Mouse (Mus musculus) brain, adult 2 months (tissue): ENCODE results near the gene Nfatc2.

Experiments used
- DNase-seq: peaks from one replicate; pipeline ENCODE4 v3.0.0; 2011; ENCODE audit warnings: low read depth, low spot score

Nfatc2 gene

DNA sequence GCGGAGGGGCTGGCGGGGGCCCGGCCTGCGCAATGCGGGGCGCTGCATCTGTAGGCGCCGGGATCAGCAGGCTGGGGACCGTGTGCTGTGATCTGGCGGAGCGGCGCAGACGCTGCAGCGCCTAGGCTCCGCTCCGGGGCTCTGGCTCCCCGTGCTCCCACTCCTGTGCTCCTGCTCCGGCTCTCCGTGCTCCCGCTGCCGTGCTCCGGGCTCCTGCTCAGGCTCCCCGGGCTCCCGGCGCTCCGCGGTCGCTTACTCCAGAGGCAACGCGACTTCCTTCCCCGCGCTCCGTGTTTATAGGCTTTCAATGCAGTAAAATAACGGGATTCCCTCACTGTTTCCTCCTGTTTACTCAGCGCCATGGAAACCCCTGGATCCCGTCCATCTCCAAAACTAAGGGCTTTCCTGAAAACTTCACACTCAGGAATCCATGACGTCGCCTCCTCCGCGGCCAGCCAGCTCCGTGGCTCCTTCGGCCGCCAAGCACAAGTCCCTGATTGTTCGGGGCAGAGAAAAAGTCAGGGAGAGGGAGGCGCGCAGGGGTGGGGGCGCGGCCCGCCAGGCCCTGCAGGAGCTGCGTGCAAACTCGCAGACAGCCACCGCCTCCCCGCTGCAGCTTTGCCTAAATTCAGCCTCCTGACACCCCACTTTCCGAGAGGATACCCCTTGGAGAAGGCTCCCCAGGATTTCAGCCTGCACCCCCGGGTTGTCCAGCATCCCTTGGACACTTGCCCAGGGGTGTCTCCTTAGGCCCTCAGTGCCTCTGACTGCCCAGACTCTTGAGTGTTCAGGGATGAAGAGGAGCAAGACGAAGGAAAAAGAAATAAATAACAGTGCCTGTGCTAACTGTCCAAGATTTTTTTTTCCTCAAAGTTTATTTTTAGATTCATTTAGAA, at the start of gene Nfatc2:
Gene Nfatc2 (minus strand): TSS at position 167 of the 896 bp plus-strand sequence.
- peak; percentile 85 for DNase-seq

DNA sequence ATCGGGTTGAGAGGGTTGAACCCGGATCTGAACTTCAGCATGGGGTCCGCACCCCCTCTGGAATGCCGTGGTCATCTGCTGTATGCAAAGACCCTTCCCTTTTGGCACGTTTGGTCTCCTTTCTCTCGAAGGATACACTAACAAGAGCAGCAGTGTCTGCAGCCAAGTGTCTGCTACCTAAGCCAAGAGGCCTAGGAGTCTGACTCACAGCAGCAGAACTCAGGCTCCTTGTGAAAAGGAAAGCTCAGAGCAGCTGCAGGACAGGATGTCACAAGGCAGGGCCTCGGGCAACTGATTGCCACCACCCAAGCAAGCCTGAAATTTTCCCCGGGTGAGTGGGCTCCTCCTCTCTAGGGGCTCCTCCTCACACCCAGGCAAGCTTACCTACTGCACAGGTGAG, 46.7 kb upstream of the Nfatc2 start:
- DNase-seq, result no peak

DNA sequence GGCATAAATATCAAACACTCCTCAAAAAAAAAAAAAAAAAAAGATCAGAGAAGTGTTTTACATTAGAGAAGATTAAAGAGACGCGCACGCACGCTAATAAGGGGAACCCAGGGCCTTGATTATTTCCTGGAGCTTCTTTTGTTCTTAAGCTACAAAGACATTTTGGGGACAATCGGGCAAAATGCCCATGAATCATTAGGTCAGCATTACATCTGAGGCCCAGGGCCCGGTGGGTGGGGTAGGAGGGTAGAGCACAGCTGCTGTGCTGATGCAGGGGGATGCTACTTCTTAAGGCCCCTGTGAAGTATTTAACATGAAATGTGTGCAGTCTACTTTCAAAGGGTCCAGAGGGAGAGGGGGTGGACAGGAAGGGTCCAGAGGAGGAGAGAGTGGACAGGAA, 43.4 kb upstream of the Nfatc2 start:
- DNase-seq, result no peak

DNA sequence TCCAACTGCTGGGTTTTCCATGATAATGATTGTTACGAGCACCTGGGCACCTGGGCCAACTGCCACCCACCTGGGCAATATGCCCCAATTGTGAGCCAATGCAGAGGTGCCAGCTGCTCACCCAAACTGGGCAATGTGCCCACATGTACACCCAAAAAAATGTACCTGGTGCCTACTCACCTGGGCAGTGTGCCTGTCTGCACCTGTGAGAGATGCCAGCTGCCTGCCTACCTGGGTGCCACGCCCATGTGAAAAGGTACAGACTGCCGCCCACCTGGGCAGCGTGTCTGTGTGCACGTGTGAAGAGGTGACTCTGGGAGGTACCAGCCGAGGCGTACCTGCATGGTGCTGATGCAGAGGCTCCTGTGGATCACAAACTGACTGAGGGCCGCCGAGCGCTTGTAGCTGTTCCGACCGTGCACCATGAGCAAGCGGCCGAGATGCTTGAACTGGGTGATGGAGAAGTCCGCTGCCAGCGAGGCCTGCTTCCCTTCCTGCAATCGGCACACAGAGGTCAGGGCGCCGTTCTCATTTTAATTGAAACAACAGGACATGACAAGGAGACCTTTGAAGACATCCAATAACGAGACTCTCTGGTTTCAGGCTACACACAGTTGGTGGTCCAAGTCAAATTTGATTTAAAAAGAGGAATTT, 42.2 kb upstream of the Nfatc2 start:
- DNase-seq, result no peak

DNA sequence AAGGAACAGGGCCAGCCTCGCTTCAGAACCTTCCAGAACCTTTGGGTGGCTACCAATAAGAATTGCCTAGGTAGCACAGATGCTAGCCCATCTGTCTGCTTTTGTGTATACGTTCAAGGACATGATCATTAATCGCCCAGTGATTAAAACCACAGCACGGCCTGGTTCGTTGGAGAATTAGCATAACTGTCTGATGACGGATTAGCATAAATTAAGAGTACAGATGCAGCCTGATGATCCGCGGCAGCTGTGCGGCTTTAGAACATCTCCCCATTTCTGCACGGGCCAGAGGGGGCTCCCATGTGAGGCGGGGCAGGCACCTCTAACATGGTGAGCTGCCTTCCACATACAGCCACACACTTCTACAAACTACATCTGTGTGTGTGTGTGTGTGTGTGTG, 40.7 kb upstream of the Nfatc2 start:
- no peak for DNase-seq

DNA sequence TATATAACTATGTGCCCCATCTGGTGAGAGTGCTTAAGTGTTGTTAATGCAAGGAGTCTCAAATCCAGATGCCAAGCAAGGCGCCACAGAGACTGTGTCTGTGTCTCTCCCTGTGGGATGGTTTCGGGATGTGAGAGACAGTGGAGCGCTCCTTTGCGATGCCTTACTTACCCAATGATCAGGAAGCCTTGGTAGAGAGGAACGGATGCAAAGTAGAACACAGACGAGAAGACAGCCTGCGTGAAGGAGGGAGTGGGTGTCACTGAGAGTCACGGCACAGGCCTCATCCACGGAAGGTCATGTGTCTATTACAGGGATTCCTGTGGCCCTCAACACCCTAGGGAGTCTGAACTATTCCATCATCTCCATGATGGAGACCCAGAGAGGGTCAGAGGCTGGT, 39.0 kb upstream of the Nfatc2 start:
- DNase-seq, result peak; percentile 66

DNA sequence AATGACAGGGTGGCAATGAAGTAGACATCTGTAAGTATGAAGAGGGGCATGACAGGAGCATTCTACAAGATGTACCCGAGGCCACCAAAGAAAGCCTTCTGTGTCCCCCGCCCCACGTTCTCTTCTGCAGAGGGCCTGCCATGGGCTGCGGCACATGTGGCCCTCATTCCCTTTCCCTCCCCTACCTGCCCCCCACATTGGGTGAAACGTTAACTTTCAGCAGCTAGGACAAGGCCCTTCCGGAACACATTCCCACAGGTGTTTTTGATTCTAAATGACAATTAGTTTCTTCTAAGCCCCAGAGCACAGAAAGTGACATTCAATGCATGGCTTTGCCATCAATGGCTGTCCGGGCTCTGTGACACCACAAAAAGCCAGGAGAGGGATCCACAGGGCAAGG, 33.4 kb upstream of the Nfatc2 start:
- DNase-seq, result no peak

DNA sequence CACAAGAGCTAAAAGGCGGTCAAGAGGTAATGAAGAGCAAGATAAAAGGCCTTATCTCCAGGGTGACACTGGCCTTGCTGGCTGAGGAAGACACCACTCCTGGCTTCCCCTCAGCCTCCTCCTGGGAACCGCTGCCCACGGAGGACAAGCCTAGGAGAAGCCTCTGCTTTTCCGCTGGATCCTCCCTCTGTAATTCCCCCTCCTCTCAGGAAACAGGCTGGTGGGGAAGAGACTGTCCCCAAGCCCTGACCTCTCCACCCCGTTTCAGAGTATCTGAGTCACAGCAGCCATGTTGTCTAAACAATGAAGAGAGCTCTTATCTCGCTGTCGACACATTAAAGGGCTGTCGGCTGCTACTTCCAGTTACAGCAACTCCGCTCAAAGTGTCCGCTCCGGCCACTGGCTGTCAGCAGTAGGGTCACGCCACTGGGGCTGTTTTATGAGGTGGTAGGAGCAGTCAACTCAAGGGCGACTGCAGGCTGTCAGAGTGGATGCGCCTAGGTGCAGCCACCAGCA, 31.9 kb upstream of the Nfatc2 start:
- no peak for DNase-seq

DNA sequence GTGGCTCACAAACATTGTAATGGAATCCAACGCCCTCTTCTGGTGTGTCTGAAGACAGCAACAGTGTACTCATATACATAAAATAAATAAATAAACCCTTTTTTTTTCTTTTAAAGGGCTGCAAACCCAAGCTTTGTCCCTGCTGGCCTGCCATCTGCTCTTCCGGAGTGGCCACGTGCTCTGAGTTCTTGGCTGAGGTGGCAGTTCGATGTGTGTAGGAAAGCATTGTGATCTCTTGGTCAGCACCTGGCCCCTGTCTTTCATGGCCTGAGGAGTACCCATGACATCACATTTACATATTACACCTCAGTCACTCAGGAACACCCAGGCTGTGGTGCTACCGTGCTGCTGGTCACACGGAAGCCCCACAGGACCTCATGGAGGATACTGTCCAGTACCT, 31.1 kb upstream of the Nfatc2 start:
- DNase-seq, result peak; percentile 81

DNA sequence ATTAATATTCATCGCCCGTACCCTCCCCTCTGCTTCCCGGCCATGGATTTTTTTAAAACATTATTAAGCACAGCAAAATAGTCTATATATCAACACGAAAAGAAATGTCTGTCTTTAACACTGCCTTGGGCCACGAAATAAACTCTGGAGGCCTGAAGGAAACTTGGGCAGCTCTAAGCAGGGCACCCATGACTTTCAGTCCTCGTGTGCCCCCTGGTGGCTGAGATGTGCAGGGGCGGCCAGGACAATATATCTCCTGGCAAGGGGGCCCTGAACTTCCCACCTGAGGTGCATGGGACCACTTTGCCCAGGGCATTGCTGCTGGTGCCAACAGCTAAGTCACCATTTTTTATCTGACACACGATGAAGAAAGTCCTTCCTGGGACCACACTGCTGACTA, 27.3 kb upstream of the Nfatc2 start:
- DNase-seq, result peak; percentile 75

DNA sequence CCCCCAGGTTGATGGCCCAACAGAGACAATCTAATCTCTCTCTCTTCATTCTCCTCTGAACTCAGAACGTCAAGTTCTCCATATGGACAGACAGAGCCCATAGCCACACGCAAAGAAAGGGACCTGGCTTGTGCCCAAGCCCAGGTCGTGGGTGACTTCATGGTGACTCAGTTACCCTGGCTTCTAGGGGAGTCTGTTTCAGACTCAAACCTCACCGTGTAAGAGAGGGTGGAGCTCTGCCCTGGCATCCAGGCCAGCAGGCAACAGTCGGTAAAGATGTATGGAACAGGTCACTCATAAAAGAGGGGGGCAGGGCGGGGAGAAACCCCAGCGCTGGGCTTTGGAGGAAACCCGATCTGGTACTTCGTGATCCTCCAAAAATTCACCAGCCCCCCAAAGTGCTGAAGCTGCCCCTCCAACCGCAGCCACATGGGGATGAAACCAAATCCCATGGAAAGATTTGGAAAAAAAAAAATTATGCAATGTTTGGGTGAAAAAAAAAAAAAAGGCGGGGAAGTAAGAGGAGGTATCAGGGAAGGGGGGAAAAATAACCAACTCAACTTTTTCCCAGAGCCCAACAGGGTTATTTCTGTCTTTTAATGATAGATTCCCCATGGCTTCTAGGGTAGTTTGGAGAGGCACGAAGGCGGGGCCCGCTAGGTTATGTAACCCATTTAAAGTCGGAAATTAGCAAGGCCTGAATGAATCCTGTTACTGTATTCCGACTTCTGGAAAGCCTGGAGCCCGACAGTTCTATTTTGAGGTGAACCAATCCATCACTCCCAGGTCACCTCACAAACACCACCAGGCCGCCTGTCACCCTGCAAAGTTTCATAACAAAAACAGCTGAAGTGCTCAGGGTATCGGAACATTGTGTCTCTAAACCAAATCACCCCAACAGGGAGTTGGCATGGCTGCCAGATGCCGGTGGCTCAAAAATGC, 26.6 kb upstream of the Nfatc2 start:
- DNase-seq, result peak; percentile 36

DNA sequence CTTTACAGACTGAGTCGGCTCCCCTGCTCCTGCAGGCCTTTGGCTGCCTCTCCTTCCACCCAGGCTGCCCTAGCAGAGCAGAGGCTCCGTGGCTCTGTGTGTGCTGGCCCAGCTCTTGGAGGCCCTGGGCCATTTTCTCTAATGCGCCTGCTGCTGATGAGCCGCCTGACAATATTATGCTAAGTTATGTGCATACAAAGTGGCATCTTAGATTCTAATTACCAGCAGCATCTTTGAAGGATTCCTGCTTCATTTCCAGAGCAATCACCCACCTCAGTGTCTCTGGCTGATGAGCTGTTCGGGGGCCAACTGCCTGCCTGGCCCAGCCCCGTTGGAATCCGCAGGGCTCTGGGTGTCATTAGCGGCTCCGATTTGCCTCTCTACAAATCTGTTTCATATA, 24.9 kb upstream of the Nfatc2 start:
- peak; percentile 37 for DNase-seq

DNA sequence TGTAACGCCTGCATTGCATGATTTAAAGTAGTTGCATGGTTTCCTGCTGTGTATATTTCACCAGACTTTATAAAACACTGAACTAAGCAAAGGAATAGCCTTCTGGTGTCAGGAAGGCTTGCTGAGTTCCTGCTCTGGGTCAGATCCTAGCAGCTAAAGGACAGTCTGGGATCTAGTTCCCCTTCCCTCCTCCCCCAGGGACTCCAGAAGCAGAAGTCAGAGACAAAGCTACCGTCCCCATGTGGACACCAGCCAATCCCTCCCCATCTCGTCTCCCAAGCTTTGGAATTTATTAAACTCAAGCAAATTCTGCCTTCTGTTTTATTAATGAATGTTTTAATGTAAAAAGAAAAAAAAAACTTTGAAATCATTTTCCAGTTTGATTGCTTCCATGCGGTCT, 23.6 kb upstream of the Nfatc2 start:
- no peak for DNase-seq

DNA sequence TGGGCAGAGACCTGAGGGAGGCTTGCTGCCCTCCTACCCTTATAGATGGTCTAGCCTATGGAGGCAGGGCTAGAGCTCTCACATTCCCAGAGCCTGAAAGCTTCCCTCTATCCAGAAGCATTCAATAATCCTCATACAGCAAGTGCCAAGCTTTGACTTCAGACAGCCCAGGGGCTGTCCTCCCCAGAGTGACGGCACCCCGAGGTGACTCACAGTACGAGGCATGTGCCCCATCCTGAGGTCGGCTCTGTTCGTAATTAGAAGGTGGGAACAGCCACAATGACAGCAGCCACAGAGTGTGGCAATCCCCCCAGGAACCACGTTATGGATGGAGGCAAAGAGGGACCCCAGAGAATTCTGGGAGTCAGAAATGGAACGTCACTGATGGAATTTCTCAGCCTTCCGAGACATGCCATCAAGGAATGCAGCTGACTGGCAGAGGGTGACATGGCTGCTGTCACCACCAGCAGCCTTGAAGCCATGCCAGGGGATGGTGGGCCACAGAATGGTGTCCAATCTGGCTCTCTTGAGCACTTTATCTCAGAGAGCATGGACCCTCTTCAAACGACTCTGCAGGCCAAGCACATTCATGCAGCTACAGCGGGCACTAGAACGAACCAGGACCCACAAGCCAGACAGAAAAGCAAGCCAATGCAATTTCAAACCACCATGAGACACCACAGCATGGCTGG, 19.8 kb upstream of the Nfatc2 start:
- no peak for DNase-seq

DNA sequence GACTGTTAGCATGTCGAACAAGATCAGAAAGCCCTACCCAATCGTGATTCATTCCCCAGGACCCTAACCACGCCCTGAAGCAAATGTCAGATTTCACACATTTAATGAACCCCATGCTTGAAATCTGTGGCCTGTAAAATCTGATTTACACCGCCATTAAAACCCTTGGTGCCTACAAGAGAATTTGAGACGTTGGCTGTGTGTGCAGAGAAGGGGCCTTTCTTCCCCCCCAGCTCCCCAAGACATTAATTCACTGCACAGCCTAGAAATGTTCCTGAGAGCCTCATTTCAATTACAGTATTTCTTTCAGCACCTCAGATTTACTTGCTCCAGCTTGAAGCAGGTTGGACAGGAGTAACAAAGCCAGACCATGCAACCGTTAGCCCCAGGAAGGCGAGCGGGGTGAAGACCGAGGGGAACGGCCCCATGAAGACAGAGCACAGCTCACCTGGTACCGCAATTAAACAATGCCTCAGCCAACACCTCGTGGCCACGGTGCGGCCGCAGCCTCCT, 16.8 kb upstream of the Nfatc2 start:
- no peak for DNase-seq

DNA sequence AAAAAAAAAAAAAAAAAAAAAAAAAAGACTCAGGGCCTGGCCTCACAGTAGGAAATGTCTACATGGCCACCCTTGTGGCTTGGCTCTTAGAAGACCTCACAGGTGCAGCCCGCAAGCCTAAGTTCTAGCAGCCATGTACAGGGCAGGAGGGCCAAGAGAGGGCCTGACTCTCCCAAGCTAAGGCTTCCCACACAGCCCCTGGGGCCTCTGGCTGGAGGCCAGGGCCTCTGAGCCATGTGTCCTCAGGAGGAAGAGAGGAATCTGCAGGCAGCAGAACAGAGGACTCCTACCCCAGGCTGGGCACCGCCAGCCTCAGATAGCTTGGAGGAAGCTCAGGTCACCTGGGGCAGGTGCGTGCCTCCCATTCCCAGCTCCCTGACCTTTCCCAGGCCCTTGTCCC, 13.7 kb upstream of the Nfatc2 start:
- peak; percentile 30 for DNase-seq

DNA sequence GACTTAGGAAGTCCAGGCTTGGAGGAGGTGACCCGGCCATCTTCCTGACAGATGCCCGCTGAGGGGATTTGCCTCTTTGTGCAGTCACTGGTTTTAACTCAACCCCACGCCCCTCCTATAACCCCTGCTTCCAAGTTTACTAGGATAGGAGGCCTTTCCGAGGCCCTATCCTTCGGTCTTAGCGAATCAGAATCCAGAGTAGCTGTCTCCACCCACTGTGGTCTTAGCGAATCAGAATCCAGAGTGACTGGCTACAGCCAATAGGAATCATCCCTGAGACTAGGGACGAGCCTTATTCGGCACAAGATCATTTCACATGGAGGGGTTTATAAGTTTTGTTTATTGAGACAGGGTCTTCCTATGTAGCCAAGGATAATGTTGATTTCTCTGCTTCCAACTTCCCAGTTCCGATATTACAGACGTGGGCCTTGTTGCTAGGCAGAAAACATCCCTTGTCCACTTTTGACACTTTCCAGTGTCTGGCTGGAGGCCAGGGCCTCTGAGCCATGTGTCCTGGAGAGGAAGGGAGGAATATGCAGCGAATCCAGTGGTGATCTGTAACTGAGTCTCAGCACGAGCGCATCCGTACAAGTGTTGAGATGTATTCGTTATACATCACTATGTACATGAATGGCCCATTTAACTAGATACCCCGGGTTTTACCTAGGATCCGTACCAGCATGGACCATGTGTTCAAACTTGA, 12.9 kb upstream of the Nfatc2 start:
- no peak for DNase-seq

DNA sequence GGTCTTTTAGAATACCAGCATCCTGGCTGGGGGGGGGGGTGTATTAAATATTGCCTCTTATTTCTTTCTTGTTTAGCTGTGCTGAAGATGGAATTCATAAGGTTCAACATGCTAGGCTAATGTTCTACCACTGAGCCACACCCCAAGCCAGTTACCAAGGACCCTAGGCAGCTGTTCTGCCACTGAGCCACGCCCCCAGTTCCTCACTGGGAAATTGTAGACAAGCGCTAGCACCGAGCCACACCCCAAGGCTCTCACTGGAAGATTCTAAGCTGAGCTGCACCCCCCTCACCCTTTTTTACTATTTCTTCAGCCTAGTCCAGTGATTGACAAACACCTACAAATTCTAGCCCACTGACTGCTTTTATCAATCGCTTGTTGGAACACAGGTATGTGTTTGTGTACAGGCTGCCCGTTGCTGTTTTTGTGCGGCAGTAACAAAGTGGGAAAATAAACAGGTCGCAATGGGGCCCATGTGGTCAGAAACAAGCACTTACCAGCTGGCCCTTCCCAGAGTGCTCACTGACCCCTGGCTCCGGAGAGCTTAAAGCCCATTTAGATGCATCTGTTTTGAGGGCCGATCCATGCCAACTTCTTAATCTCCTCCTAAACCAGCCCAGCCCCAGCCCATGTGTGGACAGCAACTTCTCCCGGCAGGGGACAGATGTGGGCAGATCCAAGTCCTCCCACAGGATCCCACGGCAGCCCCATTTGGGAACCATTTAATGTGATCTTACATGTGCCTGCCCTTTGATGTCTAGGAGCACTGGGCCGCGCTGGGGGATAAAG, 11.8 kb upstream of the Nfatc2 start:
- no peak for DNase-seq

DNA sequence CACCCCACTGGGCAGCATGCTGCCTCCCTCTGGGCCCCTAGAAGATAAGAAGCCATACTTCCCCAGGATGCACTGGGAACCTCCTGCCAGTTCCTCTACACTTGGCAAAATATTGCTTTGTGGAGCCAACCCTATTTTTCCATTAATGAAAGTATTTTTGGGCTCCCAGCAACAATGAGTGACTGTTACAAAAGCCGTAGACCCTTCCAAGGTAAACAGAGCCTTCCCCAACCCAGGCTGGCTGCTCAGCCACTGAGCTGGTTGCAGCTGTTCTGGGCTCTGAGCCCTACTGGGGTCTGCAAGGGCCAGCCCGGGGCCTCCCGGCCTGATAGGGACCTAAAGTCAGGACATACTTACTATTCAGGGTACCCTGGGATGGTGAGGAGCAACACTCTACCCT, 9.5 kb upstream of the Nfatc2 start:
- DNase-seq, result no peak
